Comparison of ENCODE assay signal across 8 mouse cellular contexts in genomic region chr6:82939167-82939912, GRCm38 (mm10). TPM values are rescaled to one million over a fixed set of nuclear protein-coding genes. Genes with fewer than 3 reads are reported as not detected.
DNase-seq lines count a peak whose midpoint lies in the region; ATAC-seq and TF ChIP-seq lines count a peak whose summit lies in the region.

Gene Sema4f (minus strand): TSS chr6:82939769.

- peaks cover 23% of the 10 kb centered on the region for H3K27me3 ChIP-seq in heart, embryonic 16.5 days (ENCODE audit: control insufficient read depth, insufficient read depth, low read length)
- peaks cover 52% of the 10 kb centered on the region for H3K27me3 ChIP-seq in liver, embryonic 11.5 days (replicated peaks; ENCODE audit: control insufficient read depth, insufficient read depth, low read length)
- H3K27me3 ChIP-seq in thymus, adult 2 months (ENCODE audit: control insufficient read depth, insufficient read depth, low read length), result no peaks in the 10 kb centered on the region; the same call in 1 of the 2 replicates

- H3K4me3 ChIP-seq in heart, embryonic 16.5 days (ENCODE audit: low read length), result peak within 1 kb of the TSS; percentile 55
- H3K4me3 ChIP-seq in liver, embryonic 11.5 days (ENCODE audit: low read depth, low read length), result peak within 1 kb of the TSS; percentile 46
- H3K4me3 ChIP-seq in thymus, adult 2 months (ENCODE audit: control insufficient read depth, insufficient read depth, low read length), result peak within 1 kb of the TSS; percentile 29

- H3K9ac ChIP-seq in heart, embryonic 16.5 days (ENCODE audit: low read length), result peak within 1 kb of the TSS; percentile 58
- H3K9ac ChIP-seq in liver, embryonic 11.5 days (ENCODE audit: low read depth, low read length), result peak within 1 kb of the TSS; percentile 25; the same call in 1 of the 2 replicates

- no peak for TF ChIP-seq POLR2A in thymus, adult 2 months (IDR thresholded peaks at IDR 0.05; ENCODE audit: control insufficient read depth, extremely low read depth, insufficient read depth, low read length, poor library complexity)

- peak; percentile 75 for ATAC-seq in heart, embryonic 16.5 days (replicated peaks; ENCODE audit: extremely low read depth, insufficient read depth, low FRiP score)
- peak; percentile 70; the same call in 1 of the 2 replicates for ATAC-seq in liver, embryonic 11.5 days (replicated peaks; ENCODE audit: low FRiP score)

- H3K4me1 ChIP-seq in heart, embryonic 16.5 days (ENCODE audit: control insufficient read depth, insufficient read depth, low read length), result no peaks in the 10 kb centered on the region; the same call in 1 of the 2 replicates
- H3K4me1 ChIP-seq in liver, embryonic 11.5 days (replicated peaks; ENCODE audit: control insufficient read depth, insufficient read depth, low read length), result peaks cover 3% of the 10 kb centered on the region; the same call in 1 of the 2 replicates
- H3K4me1 ChIP-seq in thymus, adult 2 months (replicated peaks; ENCODE audit: control insufficient read depth, insufficient read depth, low read length), result peaks cover 8% of the 10 kb centered on the region

- peak; percentile 40 to 47 for DNase-seq in spleen, postnatal 36 days (ENCODE audit: low spot score in 2 of 2)
- DNase-seq in spleen, postnatal 14 days (ENCODE audit: low spot score in 2 of 2), result no peak
- DNase-seq in embryo, embryonic 9.5 days (ENCODE audit: extremely low spot score), result peak; percentile 73
- peak; percentile 16 to 60 for DNase-seq in kidney, postnatal 25 days
- DNase-seq in liver, embryonic 11.5 days (ENCODE audit: low spot score), result peak; percentile 58
- peak; percentile 88 for DNase-seq in naive thymus-derived CD4-positive, alpha-beta T cell, adult 2 months (ENCODE audit: low read depth)
- DNase-seq in thymus, adult 2 months, result peak; percentile 60

- WGBS in heart, embryonic 16.5 days, result 4% methylated on average over 42 of the region's 44 CpGs
- WGBS in liver, embryonic 11.5 days, result 5% methylated on average over 44 of the region's 44 CpGs
- WGBS in thymus, adult 2 months, result 5% methylated on average over 44 of the region's 44 CpGs

- 0 out of 2 replicates have a peak, but pooled peaks cover 2% of the 10 kb centered on the region for H3K9me3 ChIP-seq in heart, embryonic 16.5 days (replicated peaks; ENCODE audit: control insufficient read depth, low read length)
- no peaks in the 10 kb centered on the region for H3K9me3 ChIP-seq in liver, embryonic 11.5 days (ENCODE audit: control insufficient read depth, low read length)

- peak within 1 kb of the TSS; percentile 83 for H3K4me2 ChIP-seq in heart, embryonic 16.5 days (ENCODE audit: low read depth, low read length)
- peak within 1 kb of the TSS; percentile 64 for H3K4me2 ChIP-seq in liver, embryonic 11.5 days

- H3K27ac ChIP-seq in heart, embryonic 16.5 days (ENCODE audit: low read length), result no peak within 1 kb of the TSS
- no peak within 1 kb of the TSS for H3K27ac ChIP-seq in liver, embryonic 11.5 days (ENCODE audit: low read depth, low read length)
- H3K27ac ChIP-seq in thymus, adult 2 months (ENCODE audit: control insufficient read depth, insufficient read depth, low read length), result no peak within 1 kb of the TSS

- H3K36me3 ChIP-seq in heart, embryonic 16.5 days (ENCODE audit: control insufficient read depth, insufficient read depth), result no peaks in the 10 kb centered on the region
- H3K36me3 ChIP-seq in liver, embryonic 11.5 days (ENCODE audit: control insufficient read depth, insufficient read depth, low read length), result no peaks in the 10 kb centered on the region
- H3K36me3 ChIP-seq in thymus, adult 2 months (ENCODE audit: control insufficient read depth, insufficient read depth, low read length), result no peaks in the 10 kb centered on the region

- TF ChIP-seq CTCF in thymus, adult 2 months (IDR thresholded peaks at IDR 0.05; ENCODE audit: borderline replicate concordance, control insufficient read depth, extremely low read depth, insufficient read depth, low read length, poor library complexity), result 0 out of 2 replicates have a peak, but pooled peaks have one; percentile 18

RNA-seq across cellular contexts. Expression of gene Sema4f, which starts in this region (rescaled TPM):
- 0.53 and 1.2 TPM in 2 replicates for polyA plus RNA-seq in heart, embryonic 16.5 days (2015; fragmentation: Nextera tagmentation; extraction: Ambion mirVana)
- 0.14 and 0.34 TPM in 2 replicates for polyA plus RNA-seq in liver, embryonic 11.5 days (2014; fragmentation: Nextera tagmentation; extraction: Ambion mirVana)
- 3.0 and 3.3 TPM in 2 replicates for polyA plus RNA-seq in thymus, adult 2 months (2012; rRNA removed)

Comparison
In these comparisons a context has a peak if more than half of its experiments do, and no peak if none do; other contexts are left out.
1. DNase-seq: peak in spleen, postnatal 36 days (2 of 2), embryo, embryonic 9.5 days (single experiment), kidney, postnatal 25 days (2 of 2), naive thymus-derived CD4-positive, alpha-beta T cell, adult 2 months (single experiment) and thymus, adult 2 months (single experiment); none in spleen, postnatal 14 days (0 of 2).
2. Peak in DNase-seq, ATAC-seq, H3K4me3 ChIP-seq, H3K9ac ChIP-seq and H3K4me2 ChIP-seq in liver, embryonic 11.5 days; RNA of the gene not detected or under 1 TPM.
3. Peak in every context shown above with its lines, with median percentiles within 50 percentile points of each other: H3K4me3 ChIP-seq.